Mouse (Mus musculus): Measurements from ENCODE around the gene Baz1b.

DNA sequence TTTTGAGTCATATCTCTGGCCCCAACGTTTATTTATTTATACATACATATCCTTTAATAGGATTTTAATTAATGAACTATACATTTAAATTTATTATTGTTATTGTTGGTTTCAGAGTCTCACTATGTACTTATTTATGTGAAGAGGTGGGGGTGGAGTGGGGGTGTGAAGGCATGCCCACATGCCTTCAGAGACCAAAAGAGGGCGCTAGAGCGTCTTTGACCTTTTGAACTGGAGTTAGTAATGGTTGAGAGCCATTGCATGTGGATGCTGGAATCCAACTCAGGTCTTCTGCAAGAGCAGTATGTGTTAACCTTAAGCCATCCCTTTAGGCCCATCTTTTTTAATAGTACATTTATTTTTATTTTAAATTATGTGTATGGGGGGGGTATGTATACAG, 1.5 kb upstream of the Baz1b start:
- peak; percentile 62 for TF ChIP-seq CTCF (IDR thresholded peaks at IDR 0.05; ENCODE audit: low read depth, low read length)
- no peak for TF ChIP-seq POLR2A (IDR thresholded peaks at IDR 0.05; ENCODE audit: extremely low read depth, insufficient read depth, low read length)

All from liver, adult 2 months (tissue).